ENCODE assay signal across 25 mouse cellular contexts in the genomic region with DNA sequence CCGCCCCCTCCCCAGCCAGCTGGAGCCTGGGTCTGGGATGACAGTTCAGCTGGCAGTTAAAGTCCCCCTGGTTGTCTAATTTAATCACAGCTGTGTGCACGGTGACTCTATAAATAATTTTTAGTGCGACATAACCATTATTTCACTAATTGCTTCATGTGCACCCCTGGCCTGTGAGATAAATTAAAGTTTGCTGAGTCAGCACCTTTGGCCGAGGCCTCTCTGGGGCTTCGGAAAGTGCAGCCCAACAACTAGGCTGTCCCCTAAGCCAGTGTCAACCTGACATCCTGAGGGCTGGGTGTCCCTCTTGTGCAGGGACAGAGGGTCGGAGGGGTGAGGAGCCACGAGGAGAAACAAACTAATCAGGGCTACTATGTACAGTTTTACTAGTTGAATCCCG. TPM values are rescaled to one million over a fixed set of nuclear protein-coding genes. Genes with fewer than 3 reads are reported as not detected.
"Had no signal": no experiment of that assay in that cellular context is flagged by ENCODE, and none has a peak within 500 bp of the region (broad histone marks: within the 10 kb centered on the region; RNA-seq: fewer than 3 reads in every experiment).

No protein-coding gene starts in this region.

- H3K4me2 ChIP-seq: heart, embryonic 13.5 days; heart, embryonic 15.5 days; hindbrain, embryonic 13.5 days; hindbrain, embryonic 15.5 days; kidney, embryonic 15.5 days; limb, embryonic 13.5 days; limb, embryonic 15.5 days had no signal

- H3K27ac ChIP-seq: gastrocnemius, adult 2 months; heart, embryonic 10.5 days; heart, embryonic 13.5 days; heart, embryonic 15.5 days; hindbrain, embryonic 13.5 days; hindbrain, embryonic 15.5 days; hindbrain, postnatal 0 days; kidney, embryonic 15.5 days; kidney, postnatal 0 days; limb, embryonic 13.5 days; limb, embryonic 15.5 days had no signal

- DNase-seq: gastrocnemius, adult 2 months; gastrocnemius, postnatal 14 days; heart, adult 18-20 months; kidney, adult 11 months; kidney, adult 2 months; kidney, adult 9 months; kidney, postnatal 14 days; kidney, postnatal 36 days; layer of hippocampus, adult 9-11 months; layer of hippocampus, postnatal 36 days; left cerebral cortex, postnatal 4 days had no signal

- H3K4me3 ChIP-seq: gastrocnemius, adult 2 months; heart, embryonic 10.5 days; heart, embryonic 13.5 days; heart, embryonic 15.5 days; hindbrain, embryonic 13.5 days; hindbrain, embryonic 15.5 days; kidney, embryonic 15.5 days; limb, embryonic 13.5 days; limb, embryonic 15.5 days had no signal

- H3K9ac ChIP-seq: heart, embryonic 13.5 days; heart, embryonic 15.5 days; hindbrain, embryonic 13.5 days; hindbrain, embryonic 15.5 days; kidney, embryonic 15.5 days; limb, embryonic 13.5 days; limb, embryonic 15.5 days had no signal

- H3K4me1 ChIP-seq: heart, embryonic 13.5 days; heart, embryonic 15.5 days; limb, embryonic 13.5 days; limb, embryonic 15.5 days had no signal

- H3K36me3 ChIP-seq: heart, embryonic 10.5 days; heart, embryonic 13.5 days; heart, embryonic 15.5 days; hindbrain, embryonic 13.5 days; hindbrain, embryonic 15.5 days; kidney, embryonic 15.5 days; limb, embryonic 13.5 days; limb, embryonic 15.5 days had no signal

- H3K9me3 ChIP-seq: heart, embryonic 10.5 days; heart, embryonic 13.5 days; heart, embryonic 15.5 days; hindbrain, embryonic 13.5 days; hindbrain, embryonic 15.5 days; kidney, embryonic 15.5 days; limb, embryonic 13.5 days; limb, embryonic 15.5 days had no signal

- ATAC-seq: hindbrain, postnatal 0 days; intestine, embryonic 16.5 days had no signal

RNA-seq across cellular contexts. Expression of a gene that starts 25.2 kb away (rescaled TPM):
- total RNA-seq: granulocyte monocyte progenitor cell, adult 5-6 weeks; hematopoietic stem cell, adult 5-6 weeks; liver, adult 2 months had no signal
- polyA plus RNA-seq: liver, adult 2 months had no signal
